9 mouse cellular contexts compared by ENCODE assay signal in genomic region chr12:26112166-26113019, GRCm38 (mm10).
DNase-seq lines count a peak whose midpoint lies in the region; ATAC-seq and TF ChIP-seq lines count a peak whose summit lies in the region.
"Had no signal": no experiment of that assay in that cellular context is flagged by ENCODE, and none has a peak within 500 bp of the region (broad histone marks: within the 10 kb centered on the region; RNA-seq: fewer than 3 reads in every experiment).

No protein-coding gene starts in this region.

- no peaks in the 10 kb centered on the region for H3K4me1 ChIP-seq in lung, postnatal 0 days (ENCODE audit: insufficient read depth, low read depth, low read length)

- TF ChIP-seq EP300 in lung, postnatal 0 days (IDR thresholded peaks at IDR 0.05), result no peak

- no peak for DNase-seq in frontal cortex, postnatal 25 days (ENCODE audit: low spot score in 2 of 2)
- peak; percentile 21 for DNase-seq in adipocyte (ENCODE audit: low spot score)
- DNase-seq in cerebellum, postnatal 10 days, result peak; percentile 94 to 95
- peak; percentile 64 to 76 for DNase-seq in heart, postnatal 14 days
- DNase-seq in lung, postnatal 0 days (ENCODE audit: low spot score), result peak; percentile 21
- no peak for DNase-seq in embryo, embryonic 11 days
- no peak for DNase-seq in thymus, postnatal 14 days

- H3K36me3 ChIP-seq in lung, postnatal 0 days (ENCODE audit: insufficient read depth, low read length), result no peaks in the 10 kb centered on the region

- H3K27me3 ChIP-seq in lung, postnatal 0 days (replicated peaks; ENCODE audit: insufficient read depth, low read length), result no peaks in the 10 kb centered on the region

- no peak overlapping the region for H3K4me2 ChIP-seq in lung, postnatal 0 days (replicated peaks; ENCODE audit: low read depth, low read length)

- TF ChIP-seq CTCF in lung, postnatal 0 days (IDR thresholded peaks at IDR 0.05), result no peak

- no peak overlapping the region for H3K4me3 ChIP-seq in lung, postnatal 0 days (ENCODE audit: low read depth, low read length)
- H3K4me3 ChIP-seq: myocyte had no signal

- H3K9me3 ChIP-seq in lung, postnatal 0 days (ENCODE audit: low read length), result no peaks in the 10 kb centered on the region

- intact Hi-C loops in heart, postnatal 14 days (cut with DNase I), result no loop called here

- H3K27ac ChIP-seq in lung, postnatal 0 days (ENCODE audit: low read length), result no peak overlapping the region

- 58% methylated on average over 8 of the region's 8 CpGs for WGBS in lung, postnatal 0 days

- H3K9ac ChIP-seq in lung, postnatal 0 days (replicated peaks; ENCODE audit: low read depth), result no peak overlapping the region

- ATAC-seq in frontal cortex, adult (ENCODE audit: low TSS enrichment), result peak; percentile 50
- ATAC-seq in lung, postnatal 0 days, result no peak

Comparison
In these comparisons a context has a peak if more than half of its experiments do, and no peak if none do; other contexts are left out.
1. DNase-seq: peak in adipocyte (single experiment), cerebellum, postnatal 10 days (2 of 2), heart, postnatal 14 days (2 of 2) and lung, postnatal 0 days (single experiment); none in frontal cortex, postnatal 25 days (0 of 2), embryo, embryonic 11 days (single experiment) and thymus, postnatal 14 days (single experiment).